Mouse (Mus musculus): ENCODE measurements around the gene Znrf3.
"Not testable (repeated sequence)": the region's sequence is repeated elsewhere in the genome, so short reads cannot be mapped to it uniquely, and the experiment has no call there.

Gene Znrf3

GRCm38 (mm10) chr11:5444599-5445451 is at the start of gene Znrf3:
Gene Znrf3, minus strand, starts transcription at chr11:5444847.
- in situ Hi-C loops (cut with MboI; ENCODE audit: low sequenced_read_pairs) = no loop called here

GRCm38 (mm10) chr11:5493869-5494268 is 49.2 kb upstream of the Znrf3 start:
- in situ Hi-C loops (cut with MboI; ENCODE audit: low sequenced_read_pairs) = no loop called here

GRCm38 (mm10) chr11:5491912-5492311 is 47.3 kb upstream of the Znrf3 start:
- in situ Hi-C loops (cut with MboI; ENCODE audit: low sequenced_read_pairs) = no loop called here

- in situ Hi-C loops (cut with MboI; ENCODE audit: low sequenced_read_pairs) = no loop called here
Observed at GRCm38 (mm10) chr11:5490989-5491656, 46.5 kb upstream of the Znrf3 start.

- in situ Hi-C loops (cut with MboI; ENCODE audit: low sequenced_read_pairs) = loop anchor here (10.0 kb wide), 1 partner anchor 285 kb away; no protein-coding TSS in a partner anchor
Observed at GRCm38 (mm10) chr11:5489433-5489832, 44.8 kb upstream of the Znrf3 start.

GRCm38 (mm10) chr11:5485193-5486011 is 40.8 kb upstream of the Znrf3 start:
- in situ Hi-C loops (cut with MboI; ENCODE audit: low sequenced_read_pairs) = loop anchor here (10.0 kb wide), 1 partner anchor 289 kb away; no protein-coding TSS in a partner anchor

- in situ Hi-C loops (cut with MboI; ENCODE audit: low sequenced_read_pairs) = loop anchor here (10.0 kb wide), 1 partner anchor 292 kb away; no protein-coding TSS in a partner anchor
Observed at GRCm38 (mm10) chr11:5482581-5482980, 37.9 kb upstream of the Znrf3 start.

- in situ Hi-C loops (cut with MboI; ENCODE audit: low sequenced_read_pairs) = no loop called here
Observed at GRCm38 (mm10) chr11:5478831-5479230, 34.2 kb upstream of the Znrf3 start.

GRCm38 (mm10) chr11:5478193-5478592 is 33.5 kb upstream of the Znrf3 start:
- in situ Hi-C loops (cut with MboI; ENCODE audit: low sequenced_read_pairs) = no loop called here

GRCm38 (mm10) chr11:5476806-5477205 is 32.2 kb upstream of the Znrf3 start:
- in situ Hi-C loops (cut with MboI; ENCODE audit: low sequenced_read_pairs) = no loop called here

- in situ Hi-C loops (cut with MboI; ENCODE audit: low sequenced_read_pairs) = not testable (repeated sequence)
Observed at GRCm38 (mm10) chr11:5475556-5476118, 31.0 kb upstream of the Znrf3 start.

- in situ Hi-C loops (cut with MboI; ENCODE audit: low sequenced_read_pairs) = no loop called here
Observed at GRCm38 (mm10) chr11:5474130-5474529, 29.5 kb upstream of the Znrf3 start.

- in situ Hi-C loops (cut with MboI; ENCODE audit: low sequenced_read_pairs) = no loop called here
Observed at GRCm38 (mm10) chr11:5470055-5470454, 25.4 kb upstream of the Znrf3 start.

- in situ Hi-C loops (cut with MboI; ENCODE audit: low sequenced_read_pairs) = loop anchor here (10.0 kb wide), 1 partner anchor 354 kb away; no protein-coding TSS in a partner anchor
Observed at GRCm38 (mm10) chr11:5469084-5469483, 24.4 kb upstream of the Znrf3 start.

GRCm38 (mm10) chr11:5468471-5468870 is 23.8 kb upstream of the Znrf3 start:
- in situ Hi-C loops (cut with MboI; ENCODE audit: low sequenced_read_pairs) = loop anchor here (10.0 kb wide), 1 partner anchor 354 kb away; no protein-coding TSS in a partner anchor

- in situ Hi-C loops (cut with MboI; ENCODE audit: low sequenced_read_pairs) = no loop called here
Observed at GRCm38 (mm10) chr11:5451923-5452322, 7.3 kb upstream of the Znrf3 start.

- in situ Hi-C loops (cut with MboI; ENCODE audit: low sequenced_read_pairs) = no loop called here
Observed at GRCm38 (mm10) chr11:5451341-5451740, 6.7 kb upstream of the Znrf3 start.

- in situ Hi-C loops (cut with MboI; ENCODE audit: low sequenced_read_pairs) = no loop called here
Observed at GRCm38 (mm10) chr11:5450701-5451100, 6.1 kb upstream of the Znrf3 start.

- in situ Hi-C loops (cut with MboI; ENCODE audit: low sequenced_read_pairs) = no loop called here
Observed at GRCm38 (mm10) chr11:5445452-5445953, 856 bp upstream of the Znrf3 start.

GRCm38 (mm10) chr11:5444234-5444598 is 431 bp downstream of the Znrf3 start:
- in situ Hi-C loops (cut with MboI; ENCODE audit: low sequenced_read_pairs) = no loop called here

All from CH12F3 (cell line).